Mouse (Mus musculus) heart, postnatal 0 days (tissue): ENCODE results near the gene Scn1b. TPM values are rescaled to one million over a fixed set of nuclear protein-coding genes. Genes with fewer than 3 reads are reported as not detected.
A peak's percentile ranks its signal among the peaks of the same experiment; 100 is the strongest.

ENCODE experiments used
- ATAC-seq: fragments of 200-750 bp; cut with Nextera tagmentation; 2 replicates; pipeline ENCODE4 v1.8.0; 2017; ENCODE audit warnings: low read depth, moderate number of reproducible peaks, moderate library complexity; ENCODE audit not compliant: insufficient read depth
- DNase-seq: peaks from one replicate; pipeline ENCODE4 v3.0.0-alpha.2; 2016; ENCODE audit warnings: low spot score
- H3K27ac ChIP-seq: fragments of 300-500 bp; sonication (generic); 2 replicates; pipeline ENCODE4 v1.5.1; 2014; ENCODE audit warnings: low read depth, mild to moderate bottlenecking
- H3K27me3 ChIP-seq: fragments of 300-500 bp; sonication (generic); 2 replicates; pipeline ENCODE4 v1.6.1; 2014; ENCODE audit warnings: low read length, mixed read lengths; ENCODE audit not compliant: control insufficient read depth, insufficient read depth
- H3K36me3 ChIP-seq: fragments of 300-500 bp; sonication (generic); replicated peaks from 2 replicates; pipeline ENCODE4 v1.6.1; 2014; ENCODE audit warnings: low read length, mixed read lengths; ENCODE audit not compliant: control insufficient read depth, insufficient read depth
- H3K4me1 ChIP-seq: fragments of 300-500 bp; sonication (generic); 2 replicates; pipeline ENCODE4 v1.6.1; 2014; ENCODE audit warnings: antibody characterized with exemption; ENCODE audit not compliant: control insufficient read depth, insufficient read depth
- H3K4me2 ChIP-seq: fragments of 300-500 bp; sonication (generic); 2 replicates; pipeline ENCODE4 v1.6.1; 2014; ENCODE audit warnings: low read depth, mild to moderate bottlenecking, low read length, moderate library complexity
- H3K4me3 ChIP-seq: fragments of 300-500 bp; sonication (generic); 2 replicates; pipeline ENCODE4 v1.5.1; 2014; ENCODE audit warnings: low read depth, low read length
- H3K9ac ChIP-seq: fragments of 300-500 bp; sonication (generic); replicated peaks from 2 replicates; pipeline ENCODE4 v1.6.1; 2014; ENCODE audit warnings: low read depth, low read length, mixed read lengths
- H3K9me3 ChIP-seq: fragments of 300-500 bp; sonication (generic); replicated peaks from 2 replicates; pipeline ENCODE4 v1.6.1; 2016; ENCODE audit warnings: low read length; ENCODE audit not compliant: control insufficient read depth
- CTCF ChIP-seq: IDR thresholded peaks from 2 replicates; pipeline ENCODE4 v1.5.1; 2016; ENCODE audit warnings: antibody characterized with exemption, control low read depth, low read depth
- EP300 ChIP-seq: IDR thresholded peaks from 2 replicates; pipeline ENCODE4 v1.6.1; 2016; ENCODE audit warnings: antibody characterized with exemption, low read depth
- WGBS: fragments of 180-500 bp; shearing (Covaris S2); extraction: QIAGEN DNeasy Blood & Tissue Kit; methylation state at CpG from one replicate; pipeline ENCODE4 v1.1.7; 2014; 5-methylcytosine and 5-hydroxymethylcytosine counted together
- polyA plus RNA-seq: library from polyadenylated mRNA; unstranded; fragments of >200 nt; fragmentation: Nextera tagmentation; extraction: Ambion mirVana; gene quantifications from 2 replicates; pipeline ENCODE4 v1.2.1, GENCODE M21; 2015
- total RNA-seq: library from RNA; depleted of rRNA; stranded (reverse); fragments of >200 nt; gene quantifications from 2 replicates; pipeline ENCODE4 v1.2.3, GENCODE M21; 2014; ENCODE audit warnings: low replicate concordance; rRNA removed

Gene Scn1b
- total RNA-seq (4.7 and 28.3 TPM in 2 replicates), polyA plus RNA-seq (4.2 and 5.3 TPM in 2 replicates)

DNA sequence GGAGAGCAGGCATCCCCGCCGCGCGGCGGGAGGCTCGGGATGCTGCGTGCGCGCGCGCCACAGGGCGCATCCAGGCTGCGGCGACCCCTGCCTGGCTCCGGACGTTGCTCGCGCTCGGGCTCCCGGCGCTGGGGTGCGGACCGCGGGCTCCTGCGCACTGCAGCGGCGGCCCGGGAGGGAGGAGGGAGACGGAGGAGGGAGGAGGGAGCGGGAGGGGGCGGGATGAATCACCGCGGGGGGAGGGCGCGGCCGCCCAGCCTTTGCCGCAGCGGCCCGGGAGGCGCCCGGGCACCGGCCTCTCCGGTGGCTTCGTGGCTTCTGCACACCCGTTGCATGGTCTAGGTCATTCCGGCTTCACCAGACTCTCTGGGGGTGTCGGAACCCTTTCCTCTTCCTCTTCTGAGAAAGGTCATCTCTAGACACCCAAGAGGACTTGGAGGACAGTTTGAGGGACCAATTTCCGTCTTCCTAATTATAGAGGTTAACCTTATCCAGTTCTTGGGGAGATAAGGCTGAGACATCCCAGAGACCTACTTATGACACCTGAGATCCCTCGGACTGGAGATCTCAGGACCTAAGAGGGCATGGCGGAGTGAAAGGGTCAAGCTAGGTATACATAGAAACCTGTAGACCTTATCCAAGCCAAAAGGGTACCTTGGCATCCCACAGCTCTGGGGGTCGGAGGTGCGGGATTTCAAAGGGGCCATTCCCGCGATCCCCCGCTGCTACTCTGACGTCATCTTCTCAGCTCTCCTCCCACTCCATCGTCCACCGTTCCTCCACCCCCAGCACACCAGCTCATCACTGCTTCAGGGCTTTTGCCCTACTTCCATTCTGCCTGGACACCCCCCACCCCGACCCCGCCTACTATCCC lies at the start of gene Scn1b:
Gene Scn1b, minus strand, starts transcription at position 153 of the 874 bp plus-strand sequence.
- TF ChIP-seq EP300 (no peak), CTCF (no peak)
- 0 out of 2 replicates have a peak, but pooled peaks cover 18% of the 10 kb centered on the region for H3K27me3 ChIP-seq
- H3K4me2 ChIP-seq: peak within 1 kb of the TSS; percentile 95
- ATAC-seq: peak; percentile 28; the same call in 1 of the 2 replicates
- DNase-seq: no peak
- peaks cover 36% of the 10 kb centered on the region for H3K36me3 ChIP-seq
- 1% methylated on average over 36 of the region's 60 CpGs for WGBS
- no peaks in the 10 kb centered on the region for H3K9me3 ChIP-seq
- H3K4me3 ChIP-seq: peak within 1 kb of the TSS; percentile 61
- peak within 1 kb of the TSS; percentile 59 for H3K9ac ChIP-seq
- peaks cover 5% of the 10 kb centered on the region for H3K4me1 ChIP-seq
- no peak within 1 kb of the TSS for H3K27ac ChIP-seq

DNA sequence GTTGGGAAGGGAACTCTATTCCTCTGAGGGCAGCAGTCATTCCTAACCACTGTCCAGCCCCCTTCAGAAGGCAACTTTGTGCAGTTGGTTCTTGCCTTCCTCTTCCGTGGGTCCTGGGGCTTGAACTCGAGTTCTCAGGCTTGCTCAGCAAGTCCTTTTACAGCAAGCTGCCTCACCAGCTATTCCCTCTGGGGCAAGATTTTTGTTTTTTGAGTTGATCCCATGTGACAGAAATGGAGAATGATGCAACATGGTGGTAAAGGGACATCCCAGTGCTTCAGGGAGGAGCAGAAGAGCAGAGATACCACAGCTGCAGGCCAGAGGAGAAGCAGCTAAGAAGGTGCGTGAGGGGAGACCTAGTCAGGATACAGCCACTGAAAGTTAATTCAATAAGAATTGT lies 48.3 kb upstream of the Scn1b start:
- H3K9me3 ChIP-seq: no peaks in the 10 kb centered on the region
- TF ChIP-seq EP300 (no peak), CTCF (no peak)
- no peaks in the 10 kb centered on the region for H3K36me3 ChIP-seq
- WGBS: 76% methylated on average over 3 of the region's 3 CpGs
- no peak overlapping the region for H3K27ac ChIP-seq
- no peaks in the 10 kb centered on the region for H3K4me1 ChIP-seq
- H3K9ac ChIP-seq: no peak overlapping the region
- ATAC-seq (no peak), DNase-seq (no peak)
- H3K27me3 ChIP-seq: no peaks in the 10 kb centered on the region
- no peak overlapping the region for H3K4me2 ChIP-seq
- H3K4me3 ChIP-seq: no peak overlapping the region

DNA sequence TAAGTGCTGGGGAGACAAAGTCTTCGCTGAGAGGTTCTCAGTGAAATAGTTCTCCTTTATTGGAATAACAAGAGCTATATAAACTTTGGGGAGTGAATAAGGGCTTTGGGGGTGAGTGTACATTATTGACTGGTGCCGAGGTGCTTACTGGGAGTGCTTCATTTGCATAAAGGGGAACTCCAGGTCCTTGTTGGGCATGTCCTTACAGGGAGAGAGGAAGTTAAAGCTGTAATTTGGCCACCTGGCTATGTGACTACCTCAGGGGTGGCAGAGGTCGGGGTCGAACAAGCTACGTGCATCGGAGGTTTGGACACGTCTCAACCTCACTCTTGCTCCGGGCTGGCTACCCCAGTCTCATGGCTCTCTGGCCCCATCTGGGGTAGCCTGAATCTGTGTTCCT lies 47.7 kb upstream of the Scn1b start:
- Histone ChIP-seq H3K4me1 (no peaks in the 10 kb centered on the region), H3K27me3 (no peaks in the 10 kb centered on the region), H3K9me3 (no peaks in the 10 kb centered on the region), H3K36me3 (no peaks in the 10 kb centered on the region), H3K27ac (no peak overlapping the region), H3K9ac (no peak overlapping the region), H3K4me3 (no peak overlapping the region), H3K4me2 (no peak overlapping the region)
- TF ChIP-seq CTCF (no peak), EP300 (no peak)
- ATAC-seq: no peak
- no peak for DNase-seq
- WGBS: 67% methylated on average over 8 of the region's 8 CpGs

DNA sequence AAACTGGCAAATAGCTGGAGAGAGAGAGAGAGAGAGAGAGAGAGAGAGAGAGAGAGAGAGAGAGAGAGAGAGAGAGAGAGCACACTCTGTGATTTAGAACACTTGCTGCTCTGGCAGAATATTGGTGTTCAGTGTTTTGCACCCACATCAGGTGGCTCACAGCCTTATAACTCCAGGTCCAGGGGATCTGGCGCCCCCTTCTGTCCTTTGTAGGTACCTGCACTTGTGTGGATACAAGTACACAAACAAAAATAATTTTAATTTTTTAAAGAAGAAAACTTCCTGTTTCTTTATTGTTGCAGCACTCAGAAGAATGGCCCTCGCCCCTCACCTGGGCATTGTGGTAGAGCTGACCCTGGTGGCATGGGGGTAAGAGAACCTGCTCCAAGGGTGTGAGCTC lies 45.4 kb upstream of the Scn1b start:
- DNase-seq: peak; percentile 24
- H3K9me3 ChIP-seq: no peaks in the 10 kb centered on the region

DNA sequence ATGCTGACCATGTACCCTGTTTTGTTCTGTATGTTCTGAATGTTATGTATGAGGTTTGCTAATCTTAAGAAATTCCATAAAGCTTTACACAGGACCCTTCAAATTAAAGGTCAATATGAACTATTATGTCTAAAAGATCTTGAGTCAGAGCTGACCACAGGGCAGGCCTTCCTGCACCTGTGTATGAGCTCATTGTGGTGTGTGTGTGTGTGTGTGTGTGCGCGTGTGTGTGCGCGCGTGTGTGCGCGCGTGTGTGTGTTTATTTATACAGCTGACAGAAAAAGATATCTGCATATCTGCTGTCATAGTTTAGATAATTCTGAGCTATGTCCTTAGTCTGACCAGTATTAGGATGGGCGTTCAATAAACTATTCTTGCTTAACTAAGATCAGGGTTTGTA lies 43.7 kb upstream of the Scn1b start:
- H3K9me3 ChIP-seq: peaks cover 4% of the 10 kb centered on the region; the same call in 1 of the 2 replicates
- no peak for TF ChIP-seq CTCF
- no peaks in the 10 kb centered on the region for H3K27me3 ChIP-seq
- H3K4me2 ChIP-seq: no peak overlapping the region
- H3K4me1 ChIP-seq: no peaks in the 10 kb centered on the region
- no peak overlapping the region for H3K9ac ChIP-seq
- H3K4me3 ChIP-seq: no peak overlapping the region
- H3K36me3 ChIP-seq: no peaks in the 10 kb centered on the region
- no peak for DNase-seq
- H3K27ac ChIP-seq: no peak overlapping the region
- 85% methylated on average over 9 of the region's 9 CpGs for WGBS
- no peak for ATAC-seq

More for the DNA sequence above, 45.4 kb upstream of the Scn1b start:
- Histone ChIP-seq H3K4me1 (no peaks in the 10 kb centered on the region), H3K4me2 (no peak overlapping the region), H3K36me3 (no peaks in the 10 kb centered on the region), H3K4me3 (no peak overlapping the region), H3K27me3 (no peaks in the 10 kb centered on the region), H3K27ac (no peak overlapping the region), H3K9ac (no peak overlapping the region)
- ATAC-seq: no peak
- TF ChIP-seq CTCF (peak; percentile 66), EP300 (no peak)
- 9% methylated on average over 2 of the region's 2 CpGs for WGBS
